Mouse (Mus musculus): ENCODE data around the gene Ccdc96. TPM values are rescaled to one million over a fixed set of nuclear protein-coding genes. Genes with fewer than 3 reads are reported as not detected.
A peak's percentile ranks its signal among the peaks of the same experiment; 100 is the strongest.

Ccdc96 gene
- total RNA-seq, 2 experiments from 2014 or later: 0.91 to 1.3 TPM

GRCm38 (mm10) chr5:36458926-36459325 lies 25.5 kb upstream of the Ccdc96 start:
- Histone ChIP-seq H3K27ac (no peak overlapping the region), H3K4me3 (no peak overlapping the region)
- peak; percentile 79 for TF ChIP-seq CTCF (conservative IDR thresholded peaks at IDR 0.05)
- peak in 1 of 2 experiments; percentile 67 for DNase-seq (ENCODE audit: low spot score in 2 of 2)

- TF ChIP-seq CTCF (conservative IDR thresholded peaks at IDR 0.05): no peak
- no peak overlapping the region for H3K27ac ChIP-seq
These were observed 23.7 kb upstream of the Ccdc96 start for GRCm38 (mm10) chr5:36460712-36461111.

GRCm38 (mm10) chr5:36461231-36461630 lies 23.2 kb upstream of the Ccdc96 start:
- Histone ChIP-seq H3K4me3 (no peak overlapping the region), H3K27ac (no peak overlapping the region)
- no peak for TF ChIP-seq CTCF (conservative IDR thresholded peaks at IDR 0.05)
- DNase-seq (ENCODE audit: low spot score in 2 of 2): no peak

More at GRCm38 (mm10) chr5:36460712-36461111, 23.7 kb upstream of the Ccdc96 start:
- DNase-seq (ENCODE audit: low spot score in 2 of 2): no peak
- no peak overlapping the region for H3K4me3 ChIP-seq

GRCm38 (mm10) chr5:36462810-36463209 lies 21.6 kb upstream of the Ccdc96 start:
- peak; percentile 98 for TF ChIP-seq CTCF (conservative IDR thresholded peaks at IDR 0.05)
- no peak overlapping the region for H3K4me3 ChIP-seq
- DNase-seq (ENCODE audit: low spot score in 2 of 2): peak; percentile 58 to 89
- no peak overlapping the region for H3K27ac ChIP-seq

- no peak overlapping the region for H3K27ac ChIP-seq
- DNase-seq (ENCODE audit: low spot score in 2 of 2): no peak
- no peak for TF ChIP-seq CTCF (conservative IDR thresholded peaks at IDR 0.05)
- no peak overlapping the region for H3K4me3 ChIP-seq
These were observed 21.0 kb upstream of the Ccdc96 start for GRCm38 (mm10) chr5:36463391-36463790.

GRCm38 (mm10) chr5:36464709-36465661 lies 19.4 kb upstream of the Ccdc96 start, which contains the start of gene Grpel1:
Gene Grpel1, plus strand, starts transcription at chr5:36464998.
- 0 out of 2 replicates have a peak, but pooled peaks have one; percentile 8 for TF ChIP-seq CTCF (conservative IDR thresholded peaks at IDR 0.05)
- peak within 1 kb of the TSS; percentile 81 for H3K4me3 ChIP-seq
- DNase-seq (ENCODE audit: low spot score in 2 of 2): peak; percentile 96 to 100
- H3K27ac ChIP-seq: peak within 1 kb of the TSS; percentile 92

- no peak for TF ChIP-seq CTCF (conservative IDR thresholded peaks at IDR 0.05)
- no peak for DNase-seq (ENCODE audit: low spot score in 2 of 2)
- H3K4me3 ChIP-seq: peak overlapping the region; percentile 68
These were observed 18.5 kb upstream of the Ccdc96 start for GRCm38 (mm10) chr5:36465889-36466288.

GRCm38 (mm10) chr5:36471206-36471605 lies 13.2 kb upstream of the Ccdc96 start:
- Histone ChIP-seq H3K4me3 (no peak overlapping the region), H3K27ac (no peak overlapping the region)
- DNase-seq (ENCODE audit: low spot score in 2 of 2): no peak
- TF ChIP-seq CTCF (conservative IDR thresholded peaks at IDR 0.05): no peak

More at GRCm38 (mm10) chr5:36465889-36466288, 18.5 kb upstream of the Ccdc96 start:
- H3K27ac ChIP-seq: peak overlapping the region; percentile 92; the same call in 1 of the 2 replicates

GRCm38 (mm10) chr5:36472876-36473655 lies 11.3 kb upstream of the Ccdc96 start:
- no peak for DNase-seq (ENCODE audit: low spot score in 2 of 2)
- no peak overlapping the region; the same call in 1 of the 2 replicates for H3K27ac ChIP-seq
- no peak for TF ChIP-seq CTCF (conservative IDR thresholded peaks at IDR 0.05)
- H3K4me3 ChIP-seq: no peak overlapping the region

GRCm38 (mm10) chr5:36474283-36474682 lies 10.1 kb upstream of the Ccdc96 start:
- DNase-seq (ENCODE audit: low spot score in 2 of 2): peak; percentile 59 to 76
- TF ChIP-seq CTCF (conservative IDR thresholded peaks at IDR 0.05): peak; percentile 87

GRCm38 (mm10) chr5:36477486-36477885 lies 6.9 kb upstream of the Ccdc96 start:
- Histone ChIP-seq H3K27ac (0 out of 2 replicates have a peak overlapping the region, but pooled peaks have one; percentile 32), H3K4me3 (no peak overlapping the region)
- DNase-seq (ENCODE audit: low spot score in 2 of 2): no peak
- TF ChIP-seq CTCF (conservative IDR thresholded peaks at IDR 0.05): no peak

More at GRCm38 (mm10) chr5:36474283-36474682, 10.1 kb upstream of the Ccdc96 start:
- H3K27ac ChIP-seq: no peak overlapping the region
- no peak overlapping the region for H3K4me3 ChIP-seq

- no peak for TF ChIP-seq CTCF (conservative IDR thresholded peaks at IDR 0.05)
- no peak for DNase-seq (ENCODE audit: low spot score in 2 of 2)
- H3K4me3 ChIP-seq: no peak overlapping the region
- H3K27ac ChIP-seq: peak overlapping the region; percentile 32; the same call in 1 of the 2 replicates
These were observed 5.6 kb upstream of the Ccdc96 start for GRCm38 (mm10) chr5:36478540-36479420.
